Mouse (Mus musculus) midbrain, embryonic 14.5 days (tissue): ENCODE measurements around the gene Mlph. TPM values are rescaled to one million over a fixed set of nuclear protein-coding genes. Genes with fewer than 3 reads are reported as not detected.

Experiments used
- ATAC-seq: fragments of 200-750 bp; cut with Nextera tagmentation; 2 replicates; pipeline ENCODE4 v1.8.0; 2017; ENCODE audit warnings: moderate number of reproducible peaks, moderate library complexity; ENCODE audit not compliant: low FRiP score, low TSS enrichment
- DNase-seq: peaks from one replicate; pipeline ENCODE4 v3.0.0-alpha.2; 2015
- H3K27ac ChIP-seq: fragments of 300-500 bp; sonication (generic); replicated peaks from 2 replicates; pipeline ENCODE4 v1.5.1; 2014; ENCODE audit warnings: mild to moderate bottlenecking, low read depth, low read length, moderate library complexity
- H3K27me3 ChIP-seq: fragments of 300-500 bp; sonication (generic); 2 replicates; pipeline ENCODE4 v1.6.1; 2014; ENCODE audit warnings: low read length, control low read depth, mixed read lengths; ENCODE audit not compliant: control insufficient read depth, insufficient read depth
- H3K36me3 ChIP-seq: fragments of 300-500 bp; sonication (generic); 2 replicates; pipeline ENCODE4 v1.6.1; 2014; ENCODE audit warnings: low read length, control low read depth; ENCODE audit not compliant: control insufficient read depth, insufficient read depth
- H3K4me1 ChIP-seq: fragments of 300-500 bp; sonication (generic); 2 replicates; pipeline ENCODE4 v1.6.1; 2014; ENCODE audit warnings: mild to moderate bottlenecking, antibody characterized with exemption, low read length, control low read depth; ENCODE audit not compliant: control insufficient read depth, insufficient read depth
- H3K4me2 ChIP-seq: fragments of 300-500 bp; sonication (generic); 2 replicates; pipeline ENCODE4 v1.6.1; 2014; ENCODE audit warnings: mild to moderate bottlenecking, low read length, moderate library complexity
- H3K4me3 ChIP-seq: fragments of 300-500 bp; sonication (generic); replicated peaks from 2 replicates; pipeline ENCODE4 v1.5.1; 2014; ENCODE audit warnings: low read depth, low read length
- H3K9ac ChIP-seq: fragments of 300-500 bp; sonication (generic); replicated peaks from 2 replicates; pipeline ENCODE4 v1.6.1; 2014; ENCODE audit warnings: mild to moderate bottlenecking, low read length, moderate library complexity
- H3K9me3 ChIP-seq: fragments of 300-500 bp; sonication (generic); 2 replicates; pipeline ENCODE4 v1.6.1; 2016; ENCODE audit warnings: low read length, control low read depth, mixed read lengths; ENCODE audit not compliant: control insufficient read depth
- WGBS: fragments of 180-500 bp; shearing (Covaris S2); extraction: QIAGEN DNeasy Blood & Tissue Kit; methylation state at CpG from one replicate; pipeline ENCODE4 v1.1.7; 2014; 5-methylcytosine and 5-hydroxymethylcytosine counted together
- polyA plus RNA-seq: library from polyadenylated mRNA; unstranded; fragments of >200 nt; fragmentation: Nextera tagmentation; extraction: Ambion mirVana; gene quantifications from 2 replicates; pipeline ENCODE4 v1.2.1, GENCODE M21; 2014

Gene Mlph
- polyA plus RNA-seq, 1 experiment from 2014 or later: 0.12 TPM

DNA sequence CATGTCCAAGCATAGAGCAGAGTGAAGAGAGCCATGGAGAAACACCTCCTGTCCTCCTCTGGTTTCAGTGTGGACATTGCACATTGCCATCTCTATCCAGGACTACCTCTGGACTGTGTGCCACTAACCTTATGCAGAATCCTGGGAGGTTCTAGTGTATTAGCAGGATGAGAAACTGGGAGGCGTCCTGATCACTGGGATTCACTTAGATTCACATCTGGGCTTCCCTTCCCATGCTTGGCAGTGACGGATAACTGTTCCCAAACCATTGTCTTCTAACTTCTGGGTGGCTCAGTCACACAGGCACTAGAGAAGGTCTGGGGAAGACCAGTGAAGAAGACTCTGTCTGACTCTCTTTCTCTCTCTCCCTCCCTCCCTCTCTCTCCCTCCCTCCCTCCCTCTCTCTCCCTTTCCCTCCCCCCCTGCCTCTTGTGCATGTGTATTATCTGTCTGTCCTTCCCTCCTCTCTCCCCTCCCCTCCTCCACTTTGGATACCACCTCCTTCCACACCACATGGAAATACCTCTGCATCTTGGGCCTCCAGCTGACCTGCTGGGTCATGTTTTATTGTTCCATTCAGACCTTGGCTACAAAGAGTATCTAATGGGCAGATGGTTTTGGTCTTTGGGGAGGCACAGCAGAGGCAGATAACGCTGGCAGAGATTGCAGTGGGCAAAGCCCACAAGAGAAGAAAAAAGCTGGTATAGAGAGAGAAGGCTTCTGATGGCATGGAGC lies 11.5 kb upstream of the Mlph start:
- H3K27ac ChIP-seq: no peak overlapping the region
- WGBS: 43% methylated on average over 3 of the region's 3 CpGs
- H3K4me1 ChIP-seq: no peaks in the 10 kb centered on the region
- no peaks in the 10 kb centered on the region for H3K27me3 ChIP-seq
- H3K9me3 ChIP-seq: no peaks in the 10 kb centered on the region
- no peak overlapping the region for H3K4me3 ChIP-seq
- DNase-seq: no peak
- H3K4me2 ChIP-seq: no peak overlapping the region
- H3K9ac ChIP-seq: no peak overlapping the region
- ATAC-seq: no peak
- H3K36me3 ChIP-seq: no peaks in the 10 kb centered on the region

GRCm38 (mm10) chr1:90903971-90904458 lies 10.9 kb upstream of the Mlph start:
- no peaks in the 10 kb centered on the region for H3K4me1 ChIP-seq
- WGBS: 79% methylated on average over 8 of the region's 8 CpGs
- no peak overlapping the region for H3K4me3 ChIP-seq

GRCm38 (mm10) chr1:90904729-90905404 lies 10.0 kb upstream of the Mlph start:
- Histone ChIP-seq H3K9ac (no peak overlapping the region), H3K27me3 (no peaks in the 10 kb centered on the region), H3K4me3 (no peak overlapping the region), H3K9me3 (no peaks in the 10 kb centered on the region), H3K4me2 (no peak overlapping the region), H3K36me3 (no peaks in the 10 kb centered on the region), H3K4me1 (no peaks in the 10 kb centered on the region), H3K27ac (no peak overlapping the region)
- 85% methylated on average over 7 of the region's 7 CpGs for WGBS
- DNase-seq: no peak
- no peak for ATAC-seq

More at GRCm38 (mm10) chr1:90903971-90904458, 10.9 kb upstream of the Mlph start:
- DNase-seq (no peak), ATAC-seq (no peak)
- H3K9me3 ChIP-seq: no peaks in the 10 kb centered on the region
- no peak overlapping the region for H3K4me2 ChIP-seq
- no peaks in the 10 kb centered on the region for H3K27me3 ChIP-seq
- H3K27ac ChIP-seq: no peak overlapping the region
- H3K9ac ChIP-seq: no peak overlapping the region
- H3K36me3 ChIP-seq: no peaks in the 10 kb centered on the region

GRCm38 (mm10) chr1:90906357-90906756 lies 8.5 kb upstream of the Mlph start:
- 13% methylated on average over 2 of the region's 2 CpGs for WGBS
- ATAC-seq: no peak
- no peak overlapping the region for H3K4me3 ChIP-seq

DNA sequence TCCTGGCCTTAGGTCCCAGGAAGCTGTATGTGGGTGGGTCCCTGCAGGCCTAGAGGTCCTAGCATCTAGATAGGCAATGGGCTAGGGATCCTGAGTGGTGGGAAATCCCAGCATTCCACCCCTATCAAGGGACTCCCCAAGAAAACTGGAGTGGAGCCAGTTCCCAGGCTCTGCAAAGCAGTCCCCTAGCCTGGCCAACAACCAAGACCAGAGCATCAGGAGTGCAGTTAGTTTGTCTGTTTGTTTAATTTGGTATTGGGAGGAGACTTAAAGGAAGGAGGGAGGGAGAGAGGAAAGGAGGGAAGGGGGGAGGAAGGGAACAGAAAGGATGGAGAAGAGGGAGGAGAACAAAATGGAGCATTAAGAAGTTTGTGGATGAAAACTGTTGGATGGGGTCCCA lies 5.7 kb upstream of the Mlph start:
- no peaks in the 10 kb centered on the region for H3K9me3 ChIP-seq
- no peaks in the 10 kb centered on the region for H3K36me3 ChIP-seq
- DNase-seq (peak; percentile 54), ATAC-seq (no peak)
- H3K4me3 ChIP-seq: no peak overlapping the region
- no peaks in the 10 kb centered on the region for H3K4me1 ChIP-seq
- no peaks in the 10 kb centered on the region for H3K27me3 ChIP-seq
- H3K9ac ChIP-seq: no peak overlapping the region
- H3K4me2 ChIP-seq: no peak overlapping the region
- H3K27ac ChIP-seq: no peak overlapping the region

More at GRCm38 (mm10) chr1:90906357-90906756, 8.5 kb upstream of the Mlph start:
- peak; percentile 73 for DNase-seq
- Histone ChIP-seq H3K36me3 (no peaks in the 10 kb centered on the region), H3K4me1 (no peaks in the 10 kb centered on the region), H3K4me2 (no peak overlapping the region), H3K27me3 (no peaks in the 10 kb centered on the region), H3K9ac (no peak overlapping the region), H3K27ac (no peak overlapping the region), H3K9me3 (no peaks in the 10 kb centered on the region)

DNA sequence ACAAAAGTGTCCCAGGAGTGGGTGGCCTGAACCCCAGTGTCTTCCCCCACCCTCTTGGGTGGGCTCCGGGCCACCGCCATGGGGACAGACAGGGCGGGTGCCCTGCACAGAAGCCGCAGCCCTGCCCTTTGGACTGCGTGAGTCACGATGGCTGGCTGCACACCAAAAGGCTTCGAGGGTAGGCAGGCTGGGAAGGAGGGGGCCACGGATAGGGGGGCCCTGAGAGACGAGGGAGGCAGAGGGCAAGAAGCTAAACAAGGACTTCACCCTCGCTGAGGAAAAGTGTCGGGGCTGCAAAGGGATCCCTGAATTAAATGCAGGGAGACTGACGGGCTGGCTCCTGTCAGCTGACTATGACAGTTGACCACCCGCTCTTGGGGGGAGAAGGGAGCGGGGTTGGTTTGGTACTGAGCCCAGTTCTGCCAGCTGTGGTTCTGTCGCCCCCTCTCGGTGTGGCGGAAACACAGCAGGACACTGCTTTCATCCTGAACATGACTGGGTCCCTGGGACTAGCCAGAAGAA lies 5.2 kb upstream of the Mlph start:
- Histone ChIP-seq H3K27me3 (no peaks in the 10 kb centered on the region), H3K27ac (no peak overlapping the region), H3K4me1 (0 out of 2 replicates have a peak, but pooled peaks cover under 1% of the 10 kb centered on the region), H3K9ac (no peak overlapping the region), H3K4me2 (peak overlapping the region; percentile 17; the same call in 1 of the 2 replicates), H3K4me3 (no peak overlapping the region), H3K36me3 (no peaks in the 10 kb centered on the region), H3K9me3 (no peaks in the 10 kb centered on the region)
- ATAC-seq: no peak
- 31% methylated on average over 17 of the region's 17 CpGs for WGBS
- no peak for DNase-seq

DNA sequence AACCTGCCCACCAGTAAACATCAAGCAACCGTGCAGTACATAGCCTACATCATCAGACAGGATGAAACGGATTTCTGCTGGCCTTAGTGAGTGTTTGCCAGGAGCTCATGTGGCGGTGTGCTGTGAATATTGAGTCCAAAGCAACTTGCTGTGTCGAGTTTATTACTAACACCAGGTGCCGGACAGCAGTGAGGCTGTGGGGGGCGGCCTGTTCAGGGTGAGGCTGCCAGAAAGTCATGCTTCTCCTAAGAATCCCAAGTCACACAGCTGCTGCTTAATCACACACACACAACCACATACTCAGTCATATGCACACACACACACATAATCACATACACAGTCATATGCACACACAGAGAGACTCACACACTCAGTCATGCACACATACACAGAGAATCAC lies 1.7 kb upstream of the Mlph start:
- H3K4me1 ChIP-seq: 0 out of 2 replicates have a peak, but pooled peaks cover 7% of the 10 kb centered on the region
- no peak for DNase-seq
- H3K4me2 ChIP-seq: no peak overlapping the region
- H3K36me3 ChIP-seq: no peaks in the 10 kb centered on the region
- H3K27ac ChIP-seq: no peak overlapping the region
- no peak overlapping the region for H3K4me3 ChIP-seq
- ATAC-seq: no peak
- H3K27me3 ChIP-seq: no peaks in the 10 kb centered on the region
- H3K9me3 ChIP-seq: no peaks in the 10 kb centered on the region
- 78% methylated on average over 6 of the region's 6 CpGs for WGBS
- H3K9ac ChIP-seq: no peak overlapping the region

DNA sequence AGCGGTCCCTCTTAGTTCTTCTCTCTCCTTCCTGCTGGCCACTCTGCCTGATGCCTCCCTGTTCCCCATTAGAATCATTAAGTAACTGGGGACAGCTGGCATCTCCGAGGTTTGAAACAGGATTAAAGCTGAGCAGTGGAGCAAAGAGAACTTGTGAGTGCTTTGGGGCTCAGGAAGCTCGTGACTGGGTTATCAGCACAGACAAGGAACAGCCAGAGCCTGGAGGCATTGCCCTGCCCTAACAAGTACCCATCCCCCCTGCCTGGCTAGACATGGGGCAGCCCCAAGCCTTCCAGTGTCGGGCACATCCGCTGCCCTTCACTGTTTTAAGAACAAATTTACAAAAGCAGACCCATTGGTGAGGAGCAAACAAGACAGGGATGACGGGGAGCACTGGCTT lies 2.6 kb downstream of the Mlph start:
- no peak overlapping the region for H3K4me2 ChIP-seq
- H3K27ac ChIP-seq: no peak overlapping the region
- no peaks in the 10 kb centered on the region for H3K36me3 ChIP-seq
- H3K27me3 ChIP-seq: no peaks in the 10 kb centered on the region
- no peak for DNase-seq
- H3K4me1 ChIP-seq: 0 out of 2 replicates have a peak, but pooled peaks cover 7% of the 10 kb centered on the region
- no peak for ATAC-seq
- WGBS: 51% methylated on average over 6 of the region's 6 CpGs
- H3K4me3 ChIP-seq: no peak overlapping the region
- peaks cover 8% of the 10 kb centered on the region for H3K9me3 ChIP-seq
- no peak overlapping the region for H3K9ac ChIP-seq
